Mouse (Mus musculus) heart, embryonic 11.5 days (tissue): ENCODE results near the gene Dock4. TPM values are rescaled to one million over a fixed set of nuclear protein-coding genes. Genes with fewer than 3 reads are reported as not detected.

Experiments
- ATAC-seq: fragments of 200-750 bp; cut with Nextera tagmentation; replicated peaks from 2 replicates; pipeline ENCODE4 v1.8.0; 2017; ENCODE audit warnings: moderate library complexity; ENCODE audit not compliant: insufficient number of reproducible peaks, low FRiP score, low TSS enrichment
- H3K27ac ChIP-seq: fragments of 300-500 bp; sonication (generic); 2 replicates; pipeline ENCODE4 v1.5.1; 2014; ENCODE audit warnings: mild to moderate bottlenecking, low read depth, low read length
- H3K27me3 ChIP-seq: fragments of 300-500 bp; sonication (generic); 2 replicates; pipeline ENCODE4 v1.6.1; 2014; ENCODE audit warnings: mild to moderate bottlenecking, low read length, mixed read lengths; ENCODE audit not compliant: control insufficient read depth, insufficient read depth
- H3K36me3 ChIP-seq: fragments of 300-500 bp; sonication (generic); 2 replicates; pipeline ENCODE4 v1.6.1; 2014; ENCODE audit warnings: mild to moderate bottlenecking, low read length, moderate library complexity, mixed read lengths; ENCODE audit not compliant: control insufficient read depth, insufficient read depth
- H3K4me1 ChIP-seq: fragments of 300-500 bp; sonication (generic); 2 replicates; pipeline ENCODE4 v1.6.1; 2014; ENCODE audit warnings: low read length; ENCODE audit not compliant: control insufficient read depth, insufficient read depth
- H3K4me2 ChIP-seq: fragments of 300-500 bp; sonication (generic); 2 replicates; pipeline ENCODE4 v1.6.1; 2014; ENCODE audit warnings: mild to moderate bottlenecking, moderate library complexity
- H3K4me3 ChIP-seq: fragments of 300-500 bp; sonication (generic); 2 replicates; pipeline ENCODE4 v1.5.1; 2014; ENCODE audit warnings: low read depth, low read length
- H3K9ac ChIP-seq: fragments of 300-500 bp; sonication (generic); 2 replicates; pipeline ENCODE4 v1.6.1; 2014; ENCODE audit warnings: mild to moderate bottlenecking, low read depth, low read length, moderate library complexity
- H3K9me3 ChIP-seq: fragments of 300-500 bp; sonication (generic); replicated peaks from 2 replicates; pipeline ENCODE4 v1.6.1; 2016; ENCODE audit warnings: low read length; ENCODE audit not compliant: control insufficient read depth
- WGBS: fragments of 180-500 bp; shearing (Covaris S2); extraction: QIAGEN DNeasy Blood & Tissue Kit; methylation state at CpG from one replicate; pipeline ENCODE4 v1.1.7; 2014; ENCODE audit not compliant: insufficient replicate concordance; 5-methylcytosine and 5-hydroxymethylcytosine counted together
- polyA plus RNA-seq: library from polyadenylated mRNA; unstranded; fragments of >200 nt; fragmentation: Nextera tagmentation; extraction: Ambion mirVana; gene quantifications from 2 replicates; pipeline ENCODE4 v1.2.1, GENCODE M21; 2014

Gene Dock4
- polyA plus RNA-seq, 1 experiment from 2014 or later, result 8.1 TPM

GRCm38 (mm10) chr12:40427606-40428005 lies 18.1 kb upstream of the Dock4 start:
- Histone ChIP-seq H3K4me3 (no peak overlapping the region), H3K36me3 (no peaks in the 10 kb centered on the region), H3K9ac (no peak overlapping the region), H3K4me2 (no peak overlapping the region), H3K27ac (no peak overlapping the region), H3K4me1 (peaks cover 10% of the 10 kb centered on the region), H3K27me3 (no peaks in the 10 kb centered on the region), H3K9me3 (no peaks in the 10 kb centered on the region)
- no peak for ATAC-seq
- WGBS, result 80% methylated on average over 10 of the region's 10 CpGs

- Histone ChIP-seq H3K4me1 (peaks cover 10% of the 10 kb centered on the region), H3K36me3 (no peaks in the 10 kb centered on the region), H3K9me3 (no peaks in the 10 kb centered on the region), H3K4me2 (no peak overlapping the region), H3K27me3 (no peaks in the 10 kb centered on the region), H3K27ac (no peak overlapping the region), H3K9ac (no peak overlapping the region), H3K4me3 (no peak overlapping the region)
- WGBS, result 34% methylated on average over 3 of the region's 3 CpGs
- no peak for ATAC-seq
Measured at GRCm38 (mm10) chr12:40429976-40430375, 15.8 kb upstream of the Dock4 start.

- 65% methylated on average over 5 of the region's 5 CpGs for WGBS
- no peak overlapping the region for H3K4me3 ChIP-seq
- no peaks in the 10 kb centered on the region for H3K9me3 ChIP-seq
- peaks cover 10% of the 10 kb centered on the region for H3K4me1 ChIP-seq
- H3K27ac ChIP-seq, result no peak overlapping the region
- no peak for ATAC-seq
- no peaks in the 10 kb centered on the region for H3K27me3 ChIP-seq
- H3K36me3 ChIP-seq, result no peaks in the 10 kb centered on the region
- no peak overlapping the region for H3K4me2 ChIP-seq
- H3K9ac ChIP-seq, result no peak overlapping the region
Measured at GRCm38 (mm10) chr12:40431075-40431474, 14.7 kb upstream of the Dock4 start.

- H3K4me1 ChIP-seq, result peaks cover 17% of the 10 kb centered on the region
- WGBS, result 49% methylated on average over 3 of the region's 3 CpGs
Measured at GRCm38 (mm10) chr12:40434101-40434500, 11.7 kb upstream of the Dock4 start.

GRCm38 (mm10) chr12:40438049-40438448 lies 7.7 kb upstream of the Dock4 start:
- Histone ChIP-seq H3K27me3 (no peaks in the 10 kb centered on the region), H3K27ac (no peak overlapping the region)
- 26% methylated on average over 2 of the region's 2 CpGs for WGBS

More at GRCm38 (mm10) chr12:40434101-40434500, 11.7 kb upstream of the Dock4 start:
- Histone ChIP-seq H3K4me3 (no peak overlapping the region), H3K4me2 (no peak overlapping the region), H3K9ac (no peak overlapping the region), H3K27ac (no peak overlapping the region), H3K9me3 (no peaks in the 10 kb centered on the region), H3K36me3 (no peaks in the 10 kb centered on the region), H3K27me3 (no peaks in the 10 kb centered on the region)
- no peak for ATAC-seq

GRCm38 (mm10) chr12:40445206-40445605 lies 546 bp upstream of the Dock4 start:
- H3K27ac ChIP-seq, result no peak overlapping the region
- no peaks in the 10 kb centered on the region for H3K36me3 ChIP-seq
- peak overlapping the region; percentile 77 for H3K9ac ChIP-seq
- peak overlapping the region; percentile 91 for H3K4me3 ChIP-seq
- peak overlapping the region; percentile 86 for H3K4me2 ChIP-seq
- ATAC-seq, result 0 out of 2 replicates have a peak, but pooled peaks have one; percentile 3
- H3K27me3 ChIP-seq, result no peaks in the 10 kb centered on the region
- peaks cover 4% of the 10 kb centered on the region for H3K4me1 ChIP-seq
- WGBS, result 1% methylated on average over 16 of the region's 16 CpGs
- no peaks in the 10 kb centered on the region for H3K9me3 ChIP-seq

More at GRCm38 (mm10) chr12:40438049-40438448, 7.7 kb upstream of the Dock4 start:
- Histone ChIP-seq H3K4me1 (peaks cover 15% of the 10 kb centered on the region), H3K9ac (no peak overlapping the region), H3K4me2 (no peak overlapping the region), H3K9me3 (no peaks in the 10 kb centered on the region), H3K4me3 (no peak overlapping the region), H3K36me3 (no peaks in the 10 kb centered on the region)
- no peak for ATAC-seq

- ATAC-seq, result peak; percentile 17; the same call in 1 of the 2 replicates
- Histone ChIP-seq H3K4me1 (peaks cover 4% of the 10 kb centered on the region), H3K4me2 (peak overlapping the region; percentile 74), H3K36me3 (no peaks in the 10 kb centered on the region), H3K4me3 (peak overlapping the region; percentile 91), H3K9me3 (no peaks in the 10 kb centered on the region), H3K27me3 (no peaks in the 10 kb centered on the region), H3K27ac (peak overlapping the region; percentile 71), H3K9ac (peak overlapping the region; percentile 84)
- WGBS, result under 1% methylated on average over 44 of the region's 44 CpGs
Measured at GRCm38 (mm10) chr12:40446450-40447381, 964 bp downstream of the Dock4 start.

- H3K9ac ChIP-seq, result no peak overlapping the region
- no peaks in the 10 kb centered on the region for H3K4me1 ChIP-seq
- H3K4me2 ChIP-seq, result peak overlapping the region; percentile 74
- H3K36me3 ChIP-seq, result no peaks in the 10 kb centered on the region
- no peak for ATAC-seq
- H3K27ac ChIP-seq, result no peak overlapping the region
- H3K9me3 ChIP-seq, result no peaks in the 10 kb centered on the region
- no peaks in the 10 kb centered on the region for H3K27me3 ChIP-seq
- WGBS, result 7% methylated on average over 10 of the region's 10 CpGs
- peak overlapping the region; percentile 91 for H3K4me3 ChIP-seq
Measured at GRCm38 (mm10) chr12:40447561-40448355, 2.0 kb downstream of the Dock4 start.
